Comparison of ENCODE assay signal across 13 mouse cellular contexts in the genomic region with DNA sequence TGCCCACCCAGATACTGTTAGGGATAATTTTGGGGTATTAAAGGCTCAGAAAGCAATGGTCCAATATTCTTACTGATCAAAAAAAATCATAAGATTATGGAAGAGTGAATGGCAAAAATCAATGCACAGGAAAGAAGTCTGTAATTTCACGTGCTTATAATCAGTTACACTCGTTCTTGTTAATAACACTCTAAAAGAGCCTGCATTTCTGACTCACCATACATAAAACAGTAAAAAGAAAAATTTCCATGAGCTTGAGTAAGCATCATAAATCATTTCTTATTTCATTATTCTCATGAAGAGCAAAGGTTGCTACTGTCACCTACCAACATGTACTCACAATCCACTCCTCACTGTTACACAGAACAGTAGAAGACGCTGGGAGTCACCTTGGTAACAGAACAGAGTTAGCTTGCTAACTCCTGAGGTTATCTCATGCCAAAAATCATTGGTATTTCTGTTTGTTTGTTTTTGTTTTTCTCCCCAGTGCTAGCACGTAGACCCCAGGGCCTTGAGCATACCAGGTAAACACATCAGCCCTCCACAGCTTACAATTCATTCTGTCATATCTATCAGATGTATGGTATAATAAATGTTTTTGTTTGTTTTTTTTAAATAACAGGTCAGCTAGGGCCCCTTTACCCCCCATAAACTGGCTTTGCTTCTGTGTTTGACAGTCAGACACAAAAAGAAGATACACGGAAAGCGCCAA. TPM values are rescaled to one million over a fixed set of nuclear protein-coding genes. Genes with fewer than 3 reads are reported as not detected.
DNase-seq lines count a peak whose midpoint lies in the region; ATAC-seq and TF ChIP-seq lines count a peak whose summit lies in the region.
"Had no signal": no experiment of that assay in that cellular context is flagged by ENCODE, and none has a peak within 500 bp of the region (broad histone marks: within the 10 kb centered on the region; RNA-seq: fewer than 3 reads in every experiment).

No protein-coding gene starts in this region.

- H3K9ac ChIP-seq in heart, adult 2 months (ENCODE audit: low read depth, low read length): no peak overlapping the region
- no peak overlapping the region for H3K9ac ChIP-seq in kidney, embryonic 16.5 days (replicated peaks; ENCODE audit: low read length)
- no peak overlapping the region for H3K9ac ChIP-seq in hindbrain, embryonic 16.5 days (ENCODE audit: low read depth, low read length)
- H3K9ac ChIP-seq: forebrain, embryonic 15.5 days; hindbrain, embryonic 13.5 days had no signal

- no peaks in the 10 kb centered on the region for H3K9me3 ChIP-seq in heart, embryonic 10.5 days
- H3K9me3 ChIP-seq in kidney, embryonic 16.5 days (ENCODE audit: low read length): no peaks in the 10 kb centered on the region
- H3K9me3 ChIP-seq in hindbrain, embryonic 16.5 days (ENCODE audit: control insufficient read depth, low read length): no peaks in the 10 kb centered on the region
- H3K9me3 ChIP-seq: forebrain, embryonic 15.5 days; hindbrain, embryonic 13.5 days had no signal

- TF ChIP-seq POLR2A in heart, adult 2 months (IDR thresholded peaks at IDR 0.05; ENCODE audit: insufficient read depth, low read depth, low read length): no peak
- TF ChIP-seq POLR2A in small intestine, adult 2 months (IDR thresholded peaks at IDR 0.05; ENCODE audit: low read depth, low read length): no peak

- H3K79me2 ChIP-seq in heart, adult 2 months (replicated peaks; ENCODE audit: control insufficient read depth, insufficient read depth, low read length): peaks cover 12% of the 10 kb centered on the region

- WGBS in heart, adult 2 months: 48% methylated on average over 6 of the region's 6 CpGs
- WGBS in heart, embryonic 10.5 days: 82% methylated on average over 6 of the region's 6 CpGs
- 69% methylated on average over 6 of the region's 6 CpGs for WGBS in kidney, embryonic 16.5 days
- 48% methylated on average over 6 of the region's 6 CpGs for WGBS in small intestine, adult 2 months
- WGBS in hindbrain, embryonic 16.5 days: 78% methylated on average over 6 of the region's 6 CpGs

- TF ChIP-seq CTCF in heart, adult 2 months (IDR thresholded peaks at IDR 0.05): no peak
- TF ChIP-seq CTCF in small intestine, adult 2 months (IDR thresholded peaks at IDR 0.05; ENCODE audit: extremely low read depth, insufficient read length, insufficient replicate concordance, low read depth, low read length): no peak

- peak overlapping the region; percentile 62 for H3K27ac ChIP-seq in heart, adult 2 months
- H3K27ac ChIP-seq in heart, embryonic 10.5 days: no peak overlapping the region
- H3K27ac ChIP-seq in kidney, embryonic 16.5 days (ENCODE audit: low read length): peak overlapping the region; percentile 57; the same call in 1 of the 2 replicates
- peak overlapping the region; percentile 56 for H3K27ac ChIP-seq in brown adipose tissue, adult 24 weeks (replicated peaks; ENCODE audit: low read depth, low read length)
- H3K27ac ChIP-seq in small intestine, adult 2 months (ENCODE audit: insufficient read depth, low read depth, low read length): peak overlapping the region; percentile 56
- H3K27ac ChIP-seq in hindbrain, embryonic 16.5 days (ENCODE audit: low read depth, low read length): no peak overlapping the region
- H3K27ac ChIP-seq: forebrain, embryonic 15.5 days; hindbrain, embryonic 13.5 days had no signal

- intact Hi-C loops in heart, adult 2 months (cut with DNase I): loop anchor here (2.0 kb wide), 1 partner anchor 43 kb away; no protein-coding TSS in a partner anchor

- no peaks in the 10 kb centered on the region for H3K27me3 ChIP-seq in heart, adult 2 months (ENCODE audit: control insufficient read depth, insufficient read depth, low read length)
- H3K27me3 ChIP-seq in heart, embryonic 10.5 days (ENCODE audit: insufficient read depth, poor library complexity, severe bottlenecking): no peaks in the 10 kb centered on the region
- H3K27me3 ChIP-seq in kidney, embryonic 16.5 days (ENCODE audit: insufficient read depth, low read length): no peaks in the 10 kb centered on the region
- no peaks in the 10 kb centered on the region for H3K27me3 ChIP-seq in small intestine, adult 2 months (ENCODE audit: control insufficient read depth, insufficient read depth, low read length)
- no peaks in the 10 kb centered on the region for H3K27me3 ChIP-seq in hindbrain, embryonic 16.5 days (replicated peaks; ENCODE audit: control insufficient read depth, insufficient read depth, low read length)
- H3K27me3 ChIP-seq: forebrain, embryonic 15.5 days; hindbrain, embryonic 13.5 days had no signal

- H3K4me1 ChIP-seq in heart, adult 2 months (ENCODE audit: control insufficient read depth, insufficient read depth, low read length): peaks cover 36% of the 10 kb centered on the region
- peaks cover 29% of the 10 kb centered on the region for H3K4me1 ChIP-seq in heart, embryonic 10.5 days
- peaks cover 31% of the 10 kb centered on the region for H3K4me1 ChIP-seq in kidney, embryonic 16.5 days (ENCODE audit: insufficient read depth, low read length)
- H3K4me1 ChIP-seq in brown adipose tissue, adult 24 weeks (ENCODE audit: control insufficient read depth, insufficient read depth, insufficient read length, low read length): peaks cover 32% of the 10 kb centered on the region
- peaks cover 17% of the 10 kb centered on the region for H3K4me1 ChIP-seq in small intestine, adult 2 months (ENCODE audit: control insufficient read depth, insufficient read depth, insufficient read length, low read length)
- peaks cover 5% of the 10 kb centered on the region for H3K4me1 ChIP-seq in hindbrain, embryonic 16.5 days (ENCODE audit: control insufficient read depth, insufficient read depth, low read depth, low read length)
- H3K4me1 ChIP-seq: forebrain, embryonic 15.5 days had no signal

- no peak for ATAC-seq in kidney, embryonic 16.5 days (ENCODE audit: low FRiP score, low TSS enrichment)
- no peak for ATAC-seq in hindbrain, embryonic 16.5 days

- H3K4me3 ChIP-seq in heart, adult 2 months: no peak overlapping the region
- H3K4me3 ChIP-seq in heart, embryonic 10.5 days: no peak overlapping the region
- no peak overlapping the region for H3K4me3 ChIP-seq in kidney, embryonic 16.5 days (ENCODE audit: low read length)
- no peak overlapping the region for H3K4me3 ChIP-seq in brown adipose tissue, adult 24 weeks (ENCODE audit: insufficient read depth, low read depth, low read length)
- H3K4me3 ChIP-seq in small intestine, adult 2 months (ENCODE audit: low read depth, low read length): no peak overlapping the region
- H3K4me3 ChIP-seq in hindbrain, embryonic 16.5 days (ENCODE audit: low read length): no peak overlapping the region
- H3K4me3 ChIP-seq: forebrain, embryonic 15.5 days; hindbrain, embryonic 13.5 days had no signal

- peaks cover 84% of the 10 kb centered on the region for H3K36me3 ChIP-seq in heart, adult 2 months (ENCODE audit: control insufficient read depth, insufficient read depth, low read length)
- H3K36me3 ChIP-seq in heart, embryonic 10.5 days: peaks cover 16% of the 10 kb centered on the region; the same call in 1 of the 2 replicates
- H3K36me3 ChIP-seq in kidney, embryonic 16.5 days (ENCODE audit: insufficient read depth, low read length): no peaks in the 10 kb centered on the region
- H3K36me3 ChIP-seq in small intestine, adult 2 months (ENCODE audit: control insufficient read depth, insufficient read depth, low read length): no peaks in the 10 kb centered on the region; the same call in 1 of the 2 replicates
- H3K36me3 ChIP-seq in hindbrain, embryonic 16.5 days (ENCODE audit: control insufficient read depth, insufficient read depth, low read length): no peaks in the 10 kb centered on the region
- H3K36me3 ChIP-seq: forebrain, embryonic 15.5 days had no signal

- DNase-seq in heart, adult 2 months: no peak
- no peak for DNase-seq in heart, embryonic 10.5 days (ENCODE audit: low spot score)
- DNase-seq in kidney, adult 9 months: no peak
- DNase-seq in thymus, adult 18-20 months: no peak
- DNase-seq: cerebellum, adult 11-12 months; right cerebral cortex, postnatal 25 days; thymus, postnatal 4 days had no signal

- no peak overlapping the region for H3K4me2 ChIP-seq in kidney, embryonic 16.5 days (replicated peaks; ENCODE audit: low read depth, low read length)
- no peak overlapping the region for H3K4me2 ChIP-seq in hindbrain, embryonic 16.5 days (ENCODE audit: low read length)
- H3K4me2 ChIP-seq: forebrain, embryonic 15.5 days; hindbrain, embryonic 13.5 days had no signal

- TF ChIP-seq EP300 in heart, adult 2 months (IDR thresholded peaks at IDR 0.05; ENCODE audit: insufficient read depth, low read depth, low read length): no peak

RNA-seq across cellular contexts. Expression of gene Sptbn1, which starts 57.7 kb away (rescaled TPM):
- total RNA-seq in heart, adult 2 months (2021): 100 to 1,000 TPM; 509 to 570 TPM
- 169 and 246 TPM in 2 replicates for polyA plus RNA-seq in heart, adult 2 months (2012; rRNA removed)
- polyA plus RNA-seq in heart, embryonic 10.5 days (2016; fragmentation: Nextera tagmentation; extraction: Ambion mirVana): 115 and 137 TPM in 2 replicates
- 119 and 135 TPM in 2 replicates for polyA plus RNA-seq in kidney, embryonic 16.5 days (2015; fragmentation: Nextera tagmentation; extraction: Ambion mirVana)
- 199 and 225 TPM in 2 replicates for polyA plus RNA-seq in brown adipose tissue, adult 24 weeks (2012; ENCODE audit: insufficient read depth, insufficient read length, missing spikeins)
- polyA plus RNA-seq in small intestine, adult 2 months (2012; rRNA removed): 21.4 and 43.1 TPM in 2 replicates
- polyA plus RNA-seq in hindbrain, embryonic 16.5 days (2015; fragmentation: Nextera tagmentation; extraction: Ambion mirVana): 182 and 196 TPM in 2 replicates

Comparison
In these comparisons a context has a peak if more than half of its experiments do, and no peak if none do; other contexts are left out.
1. H3K27ac ChIP-seq: peak in heart, adult 2 months (single experiment), kidney, embryonic 16.5 days (single experiment), brown adipose tissue, adult 24 weeks (single experiment) and small intestine, adult 2 months (single experiment); none in heart, embryonic 10.5 days (single experiment) and hindbrain, embryonic 16.5 days (single experiment).